Mouse (Mus musculus) embryonic facial prominence, embryonic 10.5 days (tissue): ENCODE measurements at regions not wholly inside any gene's neighbourhood (a gene's known extent, or its start where the extent isn't known, plus 50 kb on each side); places are given as distances from the start of the nearest gene placed in this dataset.

ENCODE experiments used
- DNase-seq: peaks from one replicate; pipeline ENCODE4 v3.0.0-alpha.2; 2017; ENCODE audit warnings: low spot score
- H3K27ac ChIP-seq: fragments of 300-500 bp; sonication (generic); replicated peaks from 2 replicates; pipeline ENCODE4 v1.5.1; 2016; ENCODE audit warnings: mild to moderate bottlenecking
- H3K27me3 ChIP-seq: fragments of 300-500 bp; sonication (generic); replicated peaks from 2 replicates; pipeline ENCODE4 v1.6.1; 2016; ENCODE audit warnings: low read depth, mild to moderate bottlenecking; ENCODE audit not compliant: poor library complexity, severe bottlenecking
- H3K36me3 ChIP-seq: fragments of 300-500 bp; sonication (generic); replicated peaks from 2 replicates; pipeline ENCODE4 v1.6.1; 2016; ENCODE audit warnings: mild to moderate bottlenecking, moderate library complexity
- H3K4me1 ChIP-seq: fragments of 300-500 bp; sonication (generic); 2 replicates; pipeline ENCODE4 v1.6.1; 2016
- H3K4me3 ChIP-seq: fragments of 300-500 bp; sonication (generic); 2 replicates; pipeline ENCODE4 v1.5.1; 2016; ENCODE audit warnings: mild to moderate bottlenecking, moderate library complexity
- H3K9me3 ChIP-seq: fragments of 300-500 bp; sonication (generic); 2 replicates; pipeline ENCODE4 v1.6.1; 2016; ENCODE audit warnings: mild to moderate bottlenecking
- WGBS: fragments of 180-500 bp; shearing (Covaris S2); methylation state at CpG from one replicate; pipeline ENCODE4 v1.1.7; 2016; 5-methylcytosine and 5-hydroxymethylcytosine counted together

DNA sequence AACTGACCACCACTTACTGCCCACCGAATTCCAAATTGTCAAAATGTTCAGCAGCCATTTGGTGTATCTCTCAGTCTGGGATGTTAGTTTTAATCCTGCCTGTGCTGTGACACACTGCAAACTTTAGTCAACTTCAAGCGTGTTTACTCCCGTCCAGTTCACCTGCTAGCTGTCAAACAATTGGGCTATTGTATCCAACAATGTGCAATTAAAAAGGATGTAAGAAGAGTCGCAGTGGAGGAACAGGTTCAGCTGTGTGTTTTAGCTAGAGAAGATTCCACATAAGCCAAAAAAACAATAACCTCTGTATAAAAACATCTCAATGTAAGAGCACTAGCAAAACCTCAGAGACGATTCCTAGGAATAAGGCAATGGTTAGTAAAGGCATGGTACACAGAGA is 392.7 kb upstream of the Prickle1 start:
- Histone ChIP-seq H3K27ac (no peak overlapping the region), H3K27me3 (no peaks in the 10 kb centered on the region), H3K4me3 (no peak overlapping the region), H3K4me1 (peaks cover 11% of the 10 kb centered on the region), H3K9me3 (no peaks in the 10 kb centered on the region), H3K36me3 (no peaks in the 10 kb centered on the region)
- DNase-seq = no peak
- WGBS = 65% methylated on average over 5 of the region's 5 CpGs

DNA sequence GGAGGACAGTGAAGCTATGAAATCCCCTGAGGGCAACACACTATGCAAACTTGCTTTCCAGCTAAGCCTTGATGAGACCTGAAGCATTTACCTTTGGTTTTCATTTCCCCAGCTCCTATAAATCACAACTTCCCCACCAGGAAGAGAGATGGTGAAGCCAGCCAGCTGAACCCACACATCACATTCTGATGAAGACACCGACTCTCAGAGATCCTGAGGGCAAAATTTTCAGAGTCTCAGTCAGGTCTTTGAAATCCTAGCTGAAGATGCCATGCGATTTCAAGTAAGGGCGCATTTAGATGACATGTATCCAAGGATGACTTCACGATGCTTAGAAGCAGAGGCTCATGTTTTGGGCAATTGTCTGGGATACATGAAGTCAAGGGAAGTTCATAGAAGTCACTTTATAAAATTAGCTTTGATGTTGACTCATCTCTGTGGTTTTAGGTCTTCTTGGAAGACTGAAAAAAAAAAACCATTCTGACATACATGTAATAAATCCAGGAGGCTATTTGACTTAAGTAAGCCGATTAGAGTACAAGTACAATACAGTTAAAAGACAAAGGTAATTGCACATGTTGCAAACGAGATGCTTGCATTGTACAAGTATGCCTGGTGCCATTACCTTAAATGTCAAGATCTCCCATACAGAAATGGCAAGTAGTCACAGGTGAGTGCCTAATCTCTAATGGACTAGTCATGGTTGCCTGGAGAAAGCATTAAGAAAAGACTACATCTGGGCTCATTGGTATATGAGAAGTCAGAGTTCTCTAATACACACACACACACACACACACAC is 391.1 kb upstream of the Prickle1 start:
- no peak overlapping the region for H3K27ac ChIP-seq
- no peak overlapping the region for H3K4me3 ChIP-seq
- H3K9me3 ChIP-seq = no peaks in the 10 kb centered on the region
- DNase-seq = no peak
- no peaks in the 10 kb centered on the region for H3K36me3 ChIP-seq
- 87% methylated on average over 6 of the region's 6 CpGs for WGBS
- H3K27me3 ChIP-seq = no peaks in the 10 kb centered on the region
- H3K4me1 ChIP-seq = peaks cover 11% of the 10 kb centered on the region

DNA sequence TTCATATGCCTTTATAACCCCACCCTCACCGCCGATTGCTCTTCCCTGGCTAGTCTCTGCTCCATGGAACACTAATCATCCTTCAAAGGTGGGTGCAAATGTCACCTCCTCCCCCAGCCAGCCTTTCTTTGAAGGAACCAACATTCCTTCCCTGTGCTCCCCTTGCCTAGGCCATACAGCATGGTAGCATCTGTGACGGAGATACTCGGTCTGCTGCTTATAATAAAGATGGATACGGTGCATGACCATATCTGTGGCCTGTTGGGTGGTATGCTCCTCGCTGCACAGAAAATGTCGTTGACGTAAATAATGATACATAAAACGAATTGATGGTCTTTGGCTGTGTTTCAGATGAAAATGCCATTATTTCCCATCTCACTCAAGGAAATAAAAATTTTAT is 386.4 kb upstream of the Prickle1 start:
- Histone ChIP-seq H3K4me1 (peaks cover 10% of the 10 kb centered on the region), H3K36me3 (no peaks in the 10 kb centered on the region), H3K9me3 (no peaks in the 10 kb centered on the region), H3K27me3 (no peaks in the 10 kb centered on the region), H3K27ac (no peak overlapping the region), H3K4me3 (no peak overlapping the region)
- DNase-seq = no peak
- 92% methylated on average over 9 of the region's 9 CpGs for whole genome bisulfite sequencing

DNA sequence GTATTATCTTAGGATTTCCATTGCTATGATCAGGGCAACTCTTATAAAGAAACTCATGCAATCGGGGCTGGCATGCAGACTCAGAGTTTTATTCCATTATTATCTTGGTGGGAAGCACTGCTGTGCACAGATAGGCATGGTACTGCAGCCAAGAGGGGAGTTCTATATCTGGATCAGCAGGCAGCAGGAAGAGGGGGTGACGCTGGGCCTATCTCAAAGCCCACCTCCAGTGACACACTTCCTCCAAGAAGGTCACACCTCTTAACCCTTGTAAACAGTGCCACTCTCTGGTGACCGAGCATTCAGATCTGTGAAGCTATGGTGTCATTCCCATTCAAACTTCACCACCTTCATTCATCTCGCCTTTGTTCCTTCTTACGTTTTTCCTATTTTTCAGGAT is 381.8 kb upstream of the Prickle1 start:
- H3K36me3 ChIP-seq = no peaks in the 10 kb centered on the region
- H3K4me3 ChIP-seq = no peak overlapping the region
- DNase-seq = no peak
- no peaks in the 10 kb centered on the region for H3K27me3 ChIP-seq
- peaks cover 12% of the 10 kb centered on the region for H3K4me1 ChIP-seq
- WGBS = 80% methylated on average over 5 of the region's 5 CpGs
- H3K9me3 ChIP-seq = no peaks in the 10 kb centered on the region
- H3K27ac ChIP-seq = no peak overlapping the region

DNA sequence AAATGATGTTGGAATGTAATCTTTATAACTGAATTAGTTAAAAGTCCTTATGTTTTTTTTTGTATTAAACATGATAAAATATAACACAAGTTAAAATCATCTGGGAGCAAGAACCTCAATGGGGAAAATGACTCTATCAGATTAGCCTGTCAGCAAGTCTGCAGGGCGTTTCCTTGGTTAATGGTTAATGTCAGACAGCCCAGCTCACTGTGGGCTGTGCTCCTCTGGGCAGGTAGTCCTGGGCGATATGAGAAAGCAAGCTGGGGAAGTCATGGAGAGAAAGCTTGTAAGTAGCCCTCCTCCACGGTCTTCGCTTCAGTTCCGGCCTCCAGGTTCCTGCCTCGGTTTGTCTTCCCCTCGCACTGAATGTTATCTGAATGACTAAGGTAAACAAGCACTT is 379.0 kb upstream of the Prickle1 start:
- Histone ChIP-seq H3K36me3 (no peaks in the 10 kb centered on the region), H3K4me1 (0 out of 2 replicates have a peak, but pooled peaks cover 2% of the 10 kb centered on the region), H3K9me3 (no peaks in the 10 kb centered on the region), H3K27me3 (no peaks in the 10 kb centered on the region), H3K4me3 (no peak overlapping the region), H3K27ac (no peak overlapping the region)
- no peak for DNase-seq
- 73% methylated on average over 7 of the region's 7 CpGs for WGBS

DNA sequence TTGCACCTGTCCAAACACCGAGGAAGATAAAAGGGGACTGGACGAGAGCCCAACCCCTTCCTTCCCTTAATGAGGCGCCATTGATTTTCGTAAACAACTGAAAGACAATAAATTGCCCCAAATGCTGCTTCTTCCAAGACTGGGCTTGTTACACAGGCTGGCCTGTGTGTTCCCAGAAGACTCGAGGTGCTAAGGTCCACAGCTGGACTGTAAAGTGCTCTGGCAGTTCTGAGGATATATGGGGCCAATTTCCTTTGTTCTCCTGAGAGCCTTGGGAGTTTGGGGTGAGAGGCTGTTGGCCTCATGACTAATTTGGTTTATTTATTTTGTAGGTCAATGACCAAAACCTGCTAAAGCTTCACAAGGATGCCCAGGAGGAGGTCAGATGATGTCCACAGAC is 377.3 kb upstream of the Prickle1 start:
- no peak for DNase-seq
- WGBS = 73% methylated on average over 5 of the region's 5 CpGs
- no peaks in the 10 kb centered on the region for H3K36me3 ChIP-seq

DNA sequence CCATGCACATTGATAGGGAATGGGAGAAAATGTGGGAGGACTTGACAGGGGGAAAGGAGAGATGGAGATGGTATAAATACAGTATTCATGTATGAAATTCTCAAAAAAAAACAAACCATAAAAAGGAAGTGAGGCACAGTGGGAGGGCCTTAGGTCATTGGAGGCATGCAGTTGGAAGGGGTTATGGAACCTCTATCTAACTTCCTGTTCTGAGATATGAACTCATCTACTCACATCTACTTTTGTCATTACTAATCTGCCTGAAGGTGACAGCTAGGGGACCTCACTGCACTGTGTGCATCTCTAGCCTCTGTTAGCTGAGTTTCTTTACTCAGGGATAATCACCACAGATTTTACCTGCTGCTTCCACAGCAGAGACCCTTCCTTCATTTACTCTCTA is 366.3 kb upstream of the Prickle1 start:
- no peaks in the 10 kb centered on the region for H3K9me3 ChIP-seq
- H3K4me1 ChIP-seq = peaks cover 17% of the 10 kb centered on the region
- no peak overlapping the region for H3K27ac ChIP-seq
- H3K27me3 ChIP-seq = no peaks in the 10 kb centered on the region
- no peaks in the 10 kb centered on the region for H3K36me3 ChIP-seq
- no peak overlapping the region for H3K4me3 ChIP-seq
- DNase-seq = no peak

More for the DNA sequence above, 377.3 kb upstream of the Prickle1 start:
- Histone ChIP-seq H3K4me3 (no peak overlapping the region), H3K4me1 (0 out of 2 replicates have a peak, but pooled peaks cover 2% of the 10 kb centered on the region), H3K27ac (no peak overlapping the region), H3K9me3 (no peaks in the 10 kb centered on the region), H3K27me3 (no peaks in the 10 kb centered on the region)

DNA sequence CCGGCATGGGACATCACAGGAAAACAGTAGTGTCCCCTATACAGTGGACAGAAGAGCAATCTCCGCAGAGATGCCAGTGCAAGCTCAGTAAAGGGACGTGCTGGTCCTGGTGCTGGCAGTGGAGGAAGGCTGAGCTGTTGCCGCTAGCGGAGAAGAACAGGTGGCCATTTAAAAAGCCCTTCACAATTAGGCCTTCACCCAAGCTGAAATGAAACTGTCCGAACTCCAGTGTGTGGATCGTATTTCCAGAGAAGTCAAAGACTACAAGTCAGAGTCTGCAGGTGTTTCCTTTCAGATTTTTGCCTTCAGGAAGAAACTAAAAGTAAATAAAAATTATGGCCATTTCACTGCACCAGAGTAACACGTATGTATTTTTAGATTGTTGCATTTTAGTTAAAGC is 364.2 kb upstream of the Prickle1 start:
- no peaks in the 10 kb centered on the region for H3K36me3 ChIP-seq
- no peak overlapping the region for H3K4me3 ChIP-seq
- peaks cover 17% of the 10 kb centered on the region for H3K4me1 ChIP-seq
- peaks cover 5% of the 10 kb centered on the region; the same call in 1 of the 2 replicates for H3K9me3 ChIP-seq
- 61% methylated on average over 8 of the region's 8 CpGs for WGBS
- H3K27ac ChIP-seq = no peak overlapping the region
- peak; percentile 19 for DNase-seq
- H3K27me3 ChIP-seq = no peaks in the 10 kb centered on the region

DNA sequence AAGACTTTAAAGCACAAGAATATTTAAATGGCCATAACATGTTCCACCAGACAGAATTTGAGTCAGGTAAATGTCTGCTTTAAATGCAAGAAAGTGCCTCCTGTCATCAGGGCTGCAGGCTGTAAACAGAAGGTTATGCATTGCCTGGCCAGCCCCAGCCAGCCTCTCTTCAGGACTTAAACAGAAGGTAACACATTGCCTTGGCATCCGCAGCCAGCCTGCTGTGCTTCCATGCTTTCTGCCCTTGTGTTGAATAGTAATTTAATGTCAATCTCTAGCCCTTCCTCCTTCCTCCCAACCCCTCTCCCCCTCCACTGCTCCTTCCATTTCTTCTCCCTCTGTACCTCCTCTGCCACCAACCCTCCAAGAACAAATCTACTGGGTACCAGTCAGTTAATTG is 362.4 kb upstream of the Prickle1 start:
- DNase-seq = no peak
- peaks cover 13% of the 10 kb centered on the region for H3K4me1 ChIP-seq

DNA sequence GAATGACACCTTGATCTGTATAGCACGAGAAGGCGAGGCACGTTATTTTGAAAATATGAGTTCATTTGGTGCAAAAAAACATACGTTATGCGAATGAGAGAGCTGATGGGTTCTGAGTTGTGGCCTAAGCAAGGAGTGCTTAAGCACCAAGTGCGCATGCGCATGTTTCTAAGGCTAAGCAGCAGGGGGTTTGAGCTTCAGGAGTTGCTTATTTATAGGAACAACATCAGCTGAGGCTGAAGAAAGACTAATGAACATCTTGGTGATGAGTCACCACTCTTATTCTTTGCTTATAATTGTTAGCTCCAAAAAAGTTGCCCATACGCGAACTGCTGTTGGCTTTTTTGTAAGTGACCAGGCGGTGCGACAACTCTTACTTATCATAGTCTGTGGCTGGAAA is 361.1 kb upstream of the Prickle1 start:
- Histone ChIP-seq H3K27me3 (no peaks in the 10 kb centered on the region), H3K4me3 (no peak overlapping the region), H3K27ac (no peak overlapping the region), H3K36me3 (no peaks in the 10 kb centered on the region), H3K4me1 (peaks cover 13% of the 10 kb centered on the region), H3K9me3 (peaks cover 5% of the 10 kb centered on the region; the same call in 1 of the 2 replicates)
- 96% methylated on average over 11 of the region's 11 CpGs for WGBS
- DNase-seq = no peak

More for the DNA sequence above, 362.4 kb upstream of the Prickle1 start:
- 92% methylated on average over 1 of the region's 1 CpGs for WGBS
- Histone ChIP-seq H3K36me3 (no peaks in the 10 kb centered on the region), H3K27ac (no peak overlapping the region), H3K9me3 (peaks cover 5% of the 10 kb centered on the region; the same call in 1 of the 2 replicates), H3K4me3 (no peak overlapping the region), H3K27me3 (no peaks in the 10 kb centered on the region)

DNA sequence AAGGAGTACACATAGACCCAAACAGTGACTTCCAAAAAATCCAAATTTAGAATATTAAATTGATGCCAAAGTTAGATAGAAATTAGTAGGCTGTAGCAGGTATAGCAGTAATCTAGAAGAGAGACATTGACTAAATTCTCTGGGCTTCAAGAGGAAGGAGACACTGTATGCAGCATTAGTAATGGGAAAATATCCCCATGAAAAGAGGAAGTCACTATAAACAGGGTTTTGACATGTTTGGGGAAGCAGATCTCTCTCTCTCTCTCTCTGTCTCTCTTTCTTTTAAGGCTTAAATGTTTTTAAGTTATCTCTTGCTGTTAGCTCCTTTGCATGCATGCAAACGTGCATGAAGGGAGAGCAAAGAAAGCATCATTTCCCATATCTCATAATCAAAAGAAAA is 357.9 kb upstream of the Prickle1 start:
- Histone ChIP-seq H3K36me3 (no peaks in the 10 kb centered on the region), H3K9me3 (peaks cover 5% of the 10 kb centered on the region; the same call in 1 of the 2 replicates), H3K27ac (no peak overlapping the region), H3K4me3 (no peak overlapping the region), H3K27me3 (no peaks in the 10 kb centered on the region), H3K4me1 (no peaks in the 10 kb centered on the region)
- DNase-seq = no peak
- WGBS = 80% methylated on average over 1 of the region's 1 CpGs

DNA sequence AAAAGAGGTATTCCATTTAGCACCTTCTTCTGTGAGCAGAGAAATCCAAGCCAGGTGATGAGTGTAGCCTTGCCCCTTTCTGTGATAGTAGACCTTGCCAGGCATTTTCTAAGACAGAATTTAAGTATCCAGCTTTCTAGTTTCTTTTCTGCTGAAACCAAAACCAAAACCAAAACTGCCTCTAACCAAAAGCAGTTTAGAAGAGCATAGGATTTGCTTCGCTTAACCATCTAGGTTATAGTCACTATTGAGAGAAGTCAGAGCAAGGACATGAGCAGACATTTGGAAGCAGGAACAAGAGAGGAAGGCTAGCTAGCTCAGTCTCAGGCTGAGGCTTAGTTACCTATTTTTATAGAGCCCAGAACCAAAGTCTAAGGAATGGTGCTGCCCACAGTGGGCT is 354.8 kb upstream of the Prickle1 start:
- no peak for DNase-seq
- no peaks in the 10 kb centered on the region for H3K27me3 ChIP-seq
- H3K4me1 ChIP-seq = no peaks in the 10 kb centered on the region
- H3K36me3 ChIP-seq = no peaks in the 10 kb centered on the region
- WGBS = 87% methylated on average over 1 of the region's 1 CpGs
- no peak overlapping the region for H3K4me3 ChIP-seq
- no peak overlapping the region for H3K27ac ChIP-seq
- H3K9me3 ChIP-seq = no peaks in the 10 kb centered on the region

DNA sequence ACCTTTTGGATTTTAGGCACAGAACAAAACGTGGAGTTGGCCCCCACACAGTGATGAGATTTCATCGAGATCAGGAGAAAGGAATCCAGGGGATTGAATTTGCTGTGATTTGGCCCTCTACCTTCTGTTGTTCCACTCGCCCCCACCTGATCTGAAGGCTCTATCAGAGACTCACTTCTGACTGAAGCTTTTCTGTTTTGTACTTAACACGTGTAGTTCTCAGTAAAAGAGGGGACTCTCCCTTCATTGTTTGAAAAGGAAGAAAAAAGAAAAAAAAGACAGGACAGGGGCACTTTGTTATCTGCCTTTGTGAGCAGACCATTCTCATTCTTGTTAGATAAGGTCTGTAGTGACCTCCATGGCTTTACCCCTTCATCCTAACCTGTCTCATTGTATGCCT is 353.2 kb upstream of the Prickle1 start:
- no peaks in the 10 kb centered on the region for H3K9me3 ChIP-seq
- DNase-seq = no peak
- no peaks in the 10 kb centered on the region for H3K27me3 ChIP-seq
- H3K4me1 ChIP-seq = no peaks in the 10 kb centered on the region
- 82% methylated on average over 4 of the region's 4 CpGs for whole genome bisulfite sequencing
- no peak overlapping the region for H3K4me3 ChIP-seq
- no peaks in the 10 kb centered on the region for H3K36me3 ChIP-seq
- no peak overlapping the region for H3K27ac ChIP-seq
